Mouse (Mus musculus): ENCODE results near the gene Hs3st6. TPM values are rescaled to one million over a fixed set of nuclear protein-coding genes. Genes with fewer than 3 reads are reported as not detected.

Hs3st6 gene
- polyA plus RNA-seq, 1 experiment from 2014 or later, result not detected

DNA sequence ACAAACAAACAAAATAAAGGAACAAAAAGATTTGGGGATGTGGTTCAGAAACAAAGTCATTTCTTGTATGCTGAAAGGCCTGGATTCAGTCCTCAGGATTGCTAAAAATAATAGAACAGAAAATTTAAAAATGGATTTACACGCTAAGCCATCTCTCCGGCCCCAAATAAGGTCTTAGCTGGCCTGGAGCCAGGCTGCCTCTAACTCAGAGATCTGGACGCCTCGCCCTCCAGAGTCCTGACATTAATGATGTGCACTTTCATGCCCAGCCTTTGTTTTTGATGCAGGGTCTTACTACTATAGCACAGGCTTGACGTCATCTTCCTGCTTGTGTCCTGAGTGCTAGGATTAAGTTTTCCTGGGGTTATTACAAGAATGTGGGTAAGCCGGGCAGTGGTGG lies 23.7 kb upstream of the Hs3st6 start:
- no peak for ATAC-seq (ENCODE audit: insufficient number of reproducible peaks, low FRiP score)
- no peak overlapping the region for H3K4me3 ChIP-seq
- H3K9me3 ChIP-seq (replicated peaks), result no peaks in the 10 kb centered on the region
- no peak overlapping the region for H3K9ac ChIP-seq
- no peak overlapping the region for H3K27ac ChIP-seq (ENCODE audit: poor library complexity, severe bottlenecking)
- H3K4me2 ChIP-seq, result no peak overlapping the region
- H3K36me3 ChIP-seq, result no peaks in the 10 kb centered on the region
- H3K4me1 ChIP-seq (replicated peaks), result peaks cover 13% of the 10 kb centered on the region
- WGBS, result 72% methylated on average over 6 of the region's 6 CpGs
- peaks cover 10% of the 10 kb centered on the region; the same call in 1 of the 2 replicates for H3K27me3 ChIP-seq (replicated peaks)

DNA sequence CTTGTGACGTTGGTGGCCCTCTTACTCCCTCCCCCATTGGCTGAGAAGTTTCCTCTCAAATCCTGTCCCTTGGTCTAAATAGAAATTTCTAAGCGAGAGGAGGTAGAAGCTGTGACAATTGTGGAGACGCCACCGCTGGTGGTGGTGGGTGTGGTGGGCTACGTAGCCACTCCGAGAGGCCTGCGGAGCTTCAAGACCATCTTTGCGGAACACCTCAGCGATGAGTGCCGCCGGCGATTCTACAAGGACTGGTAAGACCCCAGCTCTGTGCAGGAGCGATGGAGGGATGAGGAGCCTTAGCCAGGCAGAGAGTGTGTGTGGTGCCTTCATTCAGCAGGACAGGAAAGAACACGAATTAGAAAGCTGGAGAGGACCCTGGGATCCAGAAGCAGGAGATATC lies 22.0 kb upstream of the Hs3st6 start:
- H3K9ac ChIP-seq, result no peak overlapping the region
- no peak overlapping the region for H3K27ac ChIP-seq (ENCODE audit: poor library complexity, severe bottlenecking)
- H3K4me3 ChIP-seq, result no peak overlapping the region
- H3K9me3 ChIP-seq (replicated peaks), result no peaks in the 10 kb centered on the region
- H3K4me1 ChIP-seq (replicated peaks), result peaks cover 14% of the 10 kb centered on the region
- H3K27me3 ChIP-seq (replicated peaks), result peaks cover 10% of the 10 kb centered on the region; the same call in 1 of the 2 replicates
- H3K4me2 ChIP-seq, result no peak overlapping the region
- WGBS, result 80% methylated on average over 14 of the region's 14 CpGs
- no peaks in the 10 kb centered on the region for H3K36me3 ChIP-seq
- no peak for ATAC-seq (ENCODE audit: insufficient number of reproducible peaks, low FRiP score)

DNA sequence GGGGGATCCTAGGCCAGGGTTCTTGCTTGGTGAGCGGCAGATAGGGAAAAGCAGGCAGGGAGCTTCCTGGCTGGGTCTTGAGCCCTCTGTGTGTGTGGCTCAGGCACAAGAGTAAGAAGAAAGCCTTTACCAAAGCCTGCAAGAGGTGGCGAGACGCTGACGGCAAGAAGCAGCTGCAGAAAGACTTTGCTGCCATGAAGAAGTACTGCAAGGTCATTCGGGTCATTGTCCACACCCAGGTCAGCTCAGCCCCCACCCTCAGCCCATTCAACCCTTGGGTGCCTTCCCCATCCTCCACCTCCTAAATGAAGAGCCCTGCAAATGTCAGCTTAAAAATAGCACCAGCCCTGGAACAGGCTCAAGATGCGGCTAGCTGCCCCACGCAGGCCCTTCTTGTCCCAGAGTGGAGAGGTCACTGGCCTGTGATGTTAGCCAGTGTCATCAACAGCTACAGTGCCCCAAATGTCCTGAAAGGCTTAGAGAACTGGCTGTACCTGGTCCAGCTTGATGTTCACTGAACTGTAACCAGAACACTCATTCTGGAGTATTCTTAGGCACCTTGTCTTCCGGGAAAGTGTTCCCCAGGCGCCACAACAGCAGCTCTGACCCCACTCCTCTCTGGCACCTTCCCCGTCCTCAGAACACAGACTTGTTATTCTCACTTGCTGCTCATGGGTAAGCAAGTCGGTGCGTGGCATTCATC lies 20.4 kb upstream of the Hs3st6 start:
- H3K4me3 ChIP-seq, result no peak overlapping the region
- H3K4me2 ChIP-seq, result no peak overlapping the region
- H3K27ac ChIP-seq (ENCODE audit: poor library complexity, severe bottlenecking), result peak overlapping the region; percentile 36; the same call in 1 of the 2 replicates
- H3K4me1 ChIP-seq (replicated peaks), result peaks cover 24% of the 10 kb centered on the region
- WGBS, result 64% methylated on average over 12 of the region's 12 CpGs
- peaks cover 9% of the 10 kb centered on the region; the same call in 1 of the 2 replicates for H3K27me3 ChIP-seq (replicated peaks)
- no peak overlapping the region for H3K9ac ChIP-seq
- H3K9me3 ChIP-seq (replicated peaks), result no peaks in the 10 kb centered on the region
- no peak for ATAC-seq (ENCODE audit: insufficient number of reproducible peaks, low FRiP score)
- no peaks in the 10 kb centered on the region for H3K36me3 ChIP-seq

DNA sequence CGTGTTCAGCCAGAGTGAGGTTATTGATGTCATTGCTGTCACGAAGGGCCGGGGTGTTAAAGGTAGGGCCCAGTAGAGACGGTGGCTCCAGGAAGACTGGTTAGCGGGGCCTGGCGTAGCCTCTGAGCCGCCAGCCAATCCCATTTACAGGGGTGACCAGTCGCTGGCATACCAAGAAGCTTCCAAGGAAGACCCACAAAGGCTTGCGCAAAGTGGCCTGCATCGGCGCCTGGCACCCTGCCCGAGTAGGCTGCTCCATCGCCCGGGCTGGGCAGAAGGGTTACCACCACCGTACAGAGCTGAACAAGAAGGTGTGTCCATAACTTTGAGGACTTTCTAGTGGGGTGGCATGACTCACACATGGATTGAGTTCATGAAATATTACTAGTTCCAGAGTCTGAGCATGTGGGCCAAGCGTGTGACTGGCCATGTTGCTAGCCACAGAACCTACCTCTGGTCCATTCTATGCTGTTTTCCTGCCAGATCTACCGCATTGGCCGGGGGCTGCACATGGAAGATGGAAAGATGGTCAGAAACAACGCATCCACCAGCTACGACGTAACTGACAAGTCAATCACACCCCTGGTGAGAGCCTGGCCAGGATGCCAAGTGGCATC lies 19.2 kb upstream of the Hs3st6 start:
- H3K4me3 ChIP-seq, result no peak overlapping the region
- no peak overlapping the region for H3K4me2 ChIP-seq
- peaks cover 30% of the 10 kb centered on the region for H3K4me1 ChIP-seq (replicated peaks)
- no peak overlapping the region for H3K9ac ChIP-seq
- H3K27ac ChIP-seq (ENCODE audit: poor library complexity, severe bottlenecking), result no peak overlapping the region
- 86% methylated on average over 21 of the region's 21 CpGs for WGBS
- H3K27me3 ChIP-seq (replicated peaks), result no peaks in the 10 kb centered on the region
- H3K36me3 ChIP-seq, result no peaks in the 10 kb centered on the region
- no peaks in the 10 kb centered on the region for H3K9me3 ChIP-seq (replicated peaks)
- ATAC-seq (ENCODE audit: insufficient number of reproducible peaks, low FRiP score), result no peak

DNA sequence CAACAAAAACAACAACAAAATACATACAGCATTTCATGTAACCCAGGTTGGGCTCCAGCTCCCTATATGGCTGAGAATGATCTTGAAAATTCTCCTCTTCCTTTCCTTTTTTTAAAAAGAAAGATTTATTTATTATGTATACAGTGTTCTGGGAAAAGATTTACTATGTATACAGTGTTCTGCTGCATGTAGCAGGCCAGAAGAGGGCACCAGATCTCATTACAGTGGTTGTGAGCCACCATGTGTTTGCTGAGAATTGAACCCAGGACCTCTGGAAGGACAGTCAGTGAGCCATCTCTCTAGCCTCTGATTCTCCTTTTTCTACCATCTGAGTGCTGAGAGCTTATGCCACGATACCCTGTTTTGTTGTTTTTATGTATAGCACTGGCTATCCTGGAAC lies 18.3 kb upstream of the Hs3st6 start:
- H3K9me3 ChIP-seq (replicated peaks), result no peaks in the 10 kb centered on the region
- H3K4me2 ChIP-seq, result no peak overlapping the region
- no peaks in the 10 kb centered on the region for H3K36me3 ChIP-seq
- H3K27me3 ChIP-seq (replicated peaks), result no peaks in the 10 kb centered on the region
- no peak overlapping the region for H3K27ac ChIP-seq (ENCODE audit: poor library complexity, severe bottlenecking)
- no peak for ATAC-seq (ENCODE audit: insufficient number of reproducible peaks, low FRiP score)
- H3K9ac ChIP-seq, result no peak overlapping the region
- WGBS, result 79% methylated on average over 1 of the region's 1 CpGs
- no peak overlapping the region for H3K4me3 ChIP-seq
- H3K4me1 ChIP-seq (replicated peaks), result peaks cover 30% of the 10 kb centered on the region

DNA sequence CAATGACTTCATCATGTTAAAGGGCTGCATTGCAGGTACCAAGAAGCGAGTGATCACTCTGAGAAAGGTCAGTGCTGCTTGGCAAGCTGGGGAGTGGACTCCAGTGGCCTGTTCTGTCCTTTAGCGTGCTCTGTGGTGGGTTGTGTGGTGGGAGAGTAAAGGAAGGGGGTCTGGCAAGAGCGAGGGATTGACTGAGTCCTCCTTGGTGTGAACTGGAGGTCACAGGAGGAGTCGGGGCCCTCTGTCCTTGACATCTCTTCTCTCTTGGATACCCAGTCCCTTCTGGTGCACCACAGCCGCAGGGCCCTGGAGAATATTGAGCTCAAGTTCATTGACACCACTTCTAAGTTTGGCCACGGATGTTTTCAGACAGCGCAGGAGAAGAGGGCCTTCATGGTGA lies 17.3 kb upstream of the Hs3st6 start:
- Histone ChIP-seq H3K9me3 (replicated peaks) (no peaks in the 10 kb centered on the region), H3K4me3 (no peak overlapping the region), H3K4me2 (0 out of 2 replicates have a peak overlapping the region, but pooled peaks have one; percentile 79), H3K9ac (no peak overlapping the region), H3K27me3 (replicated peaks) (no peaks in the 10 kb centered on the region), H3K27ac (ENCODE audit: poor library complexity, severe bottlenecking) (no peak overlapping the region), H3K4me1 (replicated peaks) (peaks cover 30% of the 10 kb centered on the region), H3K36me3 (peaks cover 7% of the 10 kb centered on the region; the same call in 1 of the 2 replicates)
- WGBS, result 84% methylated on average over 7 of the region's 7 CpGs
- no peak for ATAC-seq (ENCODE audit: insufficient number of reproducible peaks, low FRiP score)

DNA sequence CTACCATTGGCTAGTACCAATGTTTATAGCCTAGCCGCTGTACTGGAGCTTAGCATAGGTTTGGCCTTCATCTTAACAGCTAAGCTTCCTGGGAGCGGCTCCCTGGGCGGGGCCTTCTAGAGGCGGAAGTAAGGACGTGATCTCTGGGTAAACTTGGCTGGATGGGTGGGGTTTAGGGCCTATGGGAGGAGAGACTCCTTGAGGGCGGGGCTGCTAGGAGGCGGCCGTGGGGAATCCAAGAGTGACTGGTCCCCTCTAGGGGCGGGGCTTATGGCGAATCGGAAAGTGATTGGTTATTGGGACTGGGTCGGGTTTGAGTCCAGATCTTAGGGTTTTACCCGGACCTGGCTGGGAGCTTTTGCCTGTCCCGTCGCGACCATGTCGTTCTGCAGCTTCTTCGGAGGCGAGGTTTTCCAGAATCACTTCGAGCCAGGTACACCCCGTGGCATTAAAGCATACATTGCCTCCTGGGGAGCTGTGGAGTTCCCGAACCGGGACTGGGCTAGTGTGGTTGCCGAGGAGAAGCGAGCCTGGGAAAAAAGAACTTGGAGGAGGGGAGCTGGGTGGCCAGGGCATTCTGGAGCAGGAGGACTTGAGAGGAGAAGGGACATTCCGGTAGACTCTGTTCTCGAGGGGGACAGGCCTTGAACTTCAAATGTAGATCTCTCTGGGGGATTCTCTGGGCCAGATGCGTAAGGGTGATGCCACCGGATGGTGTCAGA lies 16.3 kb upstream of the Hs3st6 start, which contains the start of gene Msrb1:
Gene Msrb1, plus strand, starts transcription at position 313 of the 722 bp plus-strand sequence.
- Histone ChIP-seq H3K4me1 (replicated peaks) (peaks cover 30% of the 10 kb centered on the region), H3K4me3 (peak within 1 kb of the TSS; percentile 69), H3K9ac (peak within 1 kb of the TSS; percentile 82), H3K27me3 (replicated peaks) (no peaks in the 10 kb centered on the region), H3K27ac (ENCODE audit: poor library complexity, severe bottlenecking) (peak within 1 kb of the TSS; percentile 51; the same call in 1 of the 2 replicates), H3K9me3 (replicated peaks) (no peaks in the 10 kb centered on the region), H3K36me3 (peaks cover 13% of the 10 kb centered on the region; the same call in 1 of the 2 replicates), H3K4me2 (peak within 1 kb of the TSS; percentile 79)
- ATAC-seq (ENCODE audit: insufficient number of reproducible peaks, low FRiP score), result peak; percentile 96
- WGBS, result under 1% methylated on average over 29 of the region's 29 CpGs

DNA sequence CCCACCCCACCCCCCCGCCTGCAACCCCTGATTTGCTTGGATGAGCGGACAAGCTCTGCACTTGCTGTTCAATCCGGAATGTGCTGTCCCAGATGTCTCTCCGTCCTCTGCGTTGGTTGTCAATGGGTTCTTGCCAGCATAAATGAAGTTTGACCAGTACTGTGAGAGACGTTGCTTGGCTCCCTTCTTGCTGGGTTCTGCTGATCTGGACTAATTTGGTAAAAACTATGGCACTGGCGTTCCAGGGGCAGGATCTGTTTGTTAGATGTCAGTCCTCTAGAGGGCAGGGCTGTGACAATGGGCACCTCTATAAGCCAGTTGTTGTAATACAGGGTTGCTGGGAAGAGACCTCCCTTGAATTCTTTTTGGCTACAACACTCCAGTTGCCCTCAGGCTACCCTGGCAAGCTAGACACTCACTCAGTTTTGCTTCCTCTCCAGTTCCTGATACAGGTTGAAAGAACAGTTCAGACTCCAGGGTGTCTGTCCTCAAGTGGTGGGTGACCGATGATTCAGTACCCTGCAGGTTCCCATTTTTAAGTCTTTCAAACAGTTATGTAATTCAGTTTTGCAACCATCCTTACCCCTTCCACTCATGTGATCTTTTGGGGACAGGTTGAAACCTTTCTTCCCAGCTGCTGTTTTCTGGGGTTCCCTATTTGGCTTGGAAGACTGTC lies 15.5 kb upstream of the Hs3st6 start:
- Histone ChIP-seq H3K36me3 (peaks cover 16% of the 10 kb centered on the region; the same call in 1 of the 2 replicates), H3K27me3 (replicated peaks) (no peaks in the 10 kb centered on the region), H3K9me3 (replicated peaks) (no peaks in the 10 kb centered on the region), H3K4me1 (replicated peaks) (peaks cover 23% of the 10 kb centered on the region), H3K4me3 (peak overlapping the region; percentile 69), H3K4me2 (peak overlapping the region; percentile 79), H3K27ac (ENCODE audit: poor library complexity, severe bottlenecking) (no peak overlapping the region), H3K9ac (peak overlapping the region; percentile 82)
- no peak for ATAC-seq (ENCODE audit: insufficient number of reproducible peaks, low FRiP score)
- 26% methylated on average over 8 of the region's 8 CpGs for WGBS

DNA sequence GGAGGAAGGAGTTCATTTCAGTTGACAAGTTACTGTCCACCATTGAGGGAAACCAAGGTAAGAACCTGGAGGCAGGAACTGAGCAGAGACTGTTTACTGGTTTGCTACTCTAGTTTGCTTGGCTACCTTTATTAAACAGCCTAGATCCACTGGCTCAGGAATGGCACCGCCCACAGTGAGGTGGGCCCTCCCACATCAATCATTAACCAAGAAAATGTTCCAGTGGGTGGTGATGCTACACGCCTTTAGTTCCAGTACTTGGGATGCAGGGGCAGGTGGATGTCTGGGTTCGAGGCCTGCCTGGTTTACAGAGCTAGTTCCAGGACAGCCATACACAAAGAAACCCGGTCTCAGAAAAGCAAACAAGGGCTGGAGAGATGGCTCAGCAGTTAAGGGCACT lies 14.6 kb upstream of the Hs3st6 start:
- Histone ChIP-seq H3K9me3 (replicated peaks) (no peaks in the 10 kb centered on the region), H3K4me2 (no peak overlapping the region), H3K36me3 (peaks cover 16% of the 10 kb centered on the region; the same call in 1 of the 2 replicates), H3K4me3 (no peak overlapping the region), H3K27me3 (replicated peaks) (no peaks in the 10 kb centered on the region), H3K9ac (no peak overlapping the region), H3K4me1 (replicated peaks) (peaks cover 17% of the 10 kb centered on the region), H3K27ac (ENCODE audit: poor library complexity, severe bottlenecking) (no peak overlapping the region)
- WGBS, result 79% methylated on average over 4 of the region's 4 CpGs
- no peak for ATAC-seq (ENCODE audit: insufficient number of reproducible peaks, low FRiP score)

DNA sequence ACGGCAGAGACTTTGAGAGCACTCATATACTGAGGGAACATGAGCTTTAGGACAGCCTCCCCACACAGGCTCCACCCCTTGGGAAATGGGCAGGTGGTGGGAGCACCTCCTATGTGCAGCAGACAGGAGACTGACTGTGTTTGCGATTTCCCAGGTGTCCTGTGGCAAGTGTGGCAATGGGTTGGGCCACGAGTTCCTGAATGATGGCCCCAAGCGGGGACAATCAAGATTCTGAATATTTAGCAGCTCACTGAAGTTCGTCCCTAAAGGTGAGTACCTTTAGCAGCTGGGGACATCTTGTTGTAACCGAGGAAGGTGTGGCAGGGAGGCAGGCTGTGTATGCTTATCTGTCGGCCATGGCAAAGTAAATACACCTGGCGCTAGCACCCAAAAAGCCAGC lies 12.9 kb upstream of the Hs3st6 start:
- Histone ChIP-seq H3K36me3 (peaks cover 16% of the 10 kb centered on the region; the same call in 1 of the 2 replicates), H3K4me3 (no peak overlapping the region), H3K4me1 (replicated peaks) (peaks cover 17% of the 10 kb centered on the region), H3K4me2 (no peak overlapping the region), H3K27me3 (replicated peaks) (no peaks in the 10 kb centered on the region), H3K27ac (ENCODE audit: poor library complexity, severe bottlenecking) (no peak overlapping the region), H3K9me3 (replicated peaks) (no peaks in the 10 kb centered on the region), H3K9ac (no peak overlapping the region)
- ATAC-seq (ENCODE audit: insufficient number of reproducible peaks, low FRiP score), result no peak
- WGBS, result 77% methylated on average over 8 of the region's 8 CpGs
